Mouse (Mus musculus): ENCODE results near the gene Eif2b3.
A peak's percentile ranks its signal among the peaks of the same experiment; 100 is the strongest.

The Eif2b3 gene

GRCm38 (mm10) chr4:117123546-117124217 is 104.5 kb downstream of the Eif2b3 start:
- no peak for DNase-seq (ENCODE audit: low spot score)

DNA sequence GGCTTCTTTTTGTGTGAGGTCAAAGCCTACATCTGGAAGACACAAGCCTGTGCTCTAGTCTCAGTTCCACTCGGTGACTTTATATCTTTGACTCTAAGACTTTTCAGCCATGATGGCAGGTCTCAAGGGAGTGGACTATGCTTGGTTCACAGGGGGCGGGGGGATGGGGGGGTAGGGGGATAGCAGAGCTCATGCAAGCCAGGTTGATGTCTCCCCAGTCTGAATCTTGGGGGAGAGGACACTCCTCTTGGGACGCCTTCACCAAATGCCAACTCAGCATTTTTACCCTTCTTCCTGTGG is 105.0 kb downstream of the Eif2b3 start:
- DNase-seq (ENCODE audit: low spot score), result no peak

DNA sequence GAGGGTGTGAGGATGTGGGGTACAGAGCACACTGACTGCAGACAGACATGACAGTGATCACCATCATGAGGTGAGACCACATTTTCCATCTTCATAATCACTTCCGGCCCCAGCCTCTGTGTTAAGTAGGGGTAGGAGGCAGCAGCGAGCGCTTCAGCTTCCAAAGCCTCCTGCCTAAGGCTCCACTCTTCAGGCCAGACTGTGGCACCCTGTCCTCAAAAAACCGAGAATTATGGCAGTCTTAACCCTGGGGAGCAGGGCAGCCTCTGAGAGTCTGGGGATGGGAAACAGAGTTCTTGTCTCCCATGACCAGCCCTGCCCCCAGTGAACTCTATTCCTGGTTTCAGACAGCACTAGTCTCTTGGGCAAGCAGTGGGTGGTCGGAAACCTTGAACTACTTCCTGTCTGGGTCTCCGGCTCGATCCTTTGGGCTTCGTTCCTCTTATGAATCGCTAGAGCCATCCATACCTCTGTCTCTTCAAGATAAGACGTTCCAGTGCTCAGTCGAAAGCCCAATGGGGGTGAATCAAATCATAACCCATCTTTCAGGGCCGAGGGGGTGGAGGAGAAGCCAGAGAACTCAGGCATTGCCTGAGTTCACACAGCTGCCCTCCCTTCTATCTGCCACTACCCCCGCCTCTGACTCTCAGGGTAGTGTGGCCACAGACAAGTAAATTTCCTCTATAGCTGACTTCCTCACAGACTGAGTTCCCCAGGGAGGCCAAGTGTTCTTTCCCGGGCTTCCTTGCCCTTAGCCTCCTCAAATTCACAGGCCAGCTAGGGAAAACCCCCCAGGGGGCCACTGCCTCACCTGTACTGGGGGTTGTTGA is 105.5 kb downstream of the Eif2b3 start:
- DNase-seq (ENCODE audit: low spot score), result no peak

DNA sequence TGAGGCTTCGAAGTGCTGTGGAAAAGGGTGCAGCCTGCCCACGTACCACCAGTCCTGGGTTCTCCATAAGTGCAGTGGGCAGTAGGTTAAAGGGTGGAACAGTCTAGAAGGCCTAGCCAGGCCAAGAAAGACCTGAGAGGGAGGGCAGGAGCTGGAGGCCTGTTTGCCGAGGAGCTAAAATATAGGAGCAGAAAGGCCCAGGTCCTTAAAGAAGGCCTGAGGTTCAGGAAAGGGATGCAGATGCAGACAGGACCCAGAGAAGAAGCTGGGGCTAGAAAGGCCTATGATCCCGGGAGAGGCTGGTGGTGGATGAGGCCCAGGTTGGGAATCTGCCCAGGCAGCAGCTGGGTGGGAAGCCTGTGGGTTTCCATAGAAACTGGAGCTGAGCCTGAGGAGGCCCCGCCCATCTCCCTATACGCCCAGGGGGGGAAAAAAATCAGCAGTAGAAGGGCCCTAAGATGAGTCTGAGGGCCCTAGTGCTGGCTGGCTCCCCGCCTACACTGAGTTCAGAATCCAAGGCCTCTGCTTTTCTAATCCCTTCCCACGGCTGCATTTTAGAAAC is 106.2 kb downstream of the Eif2b3 start, which contains the start of gene Btbd19:
Gene Btbd19 (minus strand): TSS at position 378 of the 562 bp plus-strand sequence.
- peak; percentile 67 for DNase-seq (ENCODE audit: low spot score)

DNA sequence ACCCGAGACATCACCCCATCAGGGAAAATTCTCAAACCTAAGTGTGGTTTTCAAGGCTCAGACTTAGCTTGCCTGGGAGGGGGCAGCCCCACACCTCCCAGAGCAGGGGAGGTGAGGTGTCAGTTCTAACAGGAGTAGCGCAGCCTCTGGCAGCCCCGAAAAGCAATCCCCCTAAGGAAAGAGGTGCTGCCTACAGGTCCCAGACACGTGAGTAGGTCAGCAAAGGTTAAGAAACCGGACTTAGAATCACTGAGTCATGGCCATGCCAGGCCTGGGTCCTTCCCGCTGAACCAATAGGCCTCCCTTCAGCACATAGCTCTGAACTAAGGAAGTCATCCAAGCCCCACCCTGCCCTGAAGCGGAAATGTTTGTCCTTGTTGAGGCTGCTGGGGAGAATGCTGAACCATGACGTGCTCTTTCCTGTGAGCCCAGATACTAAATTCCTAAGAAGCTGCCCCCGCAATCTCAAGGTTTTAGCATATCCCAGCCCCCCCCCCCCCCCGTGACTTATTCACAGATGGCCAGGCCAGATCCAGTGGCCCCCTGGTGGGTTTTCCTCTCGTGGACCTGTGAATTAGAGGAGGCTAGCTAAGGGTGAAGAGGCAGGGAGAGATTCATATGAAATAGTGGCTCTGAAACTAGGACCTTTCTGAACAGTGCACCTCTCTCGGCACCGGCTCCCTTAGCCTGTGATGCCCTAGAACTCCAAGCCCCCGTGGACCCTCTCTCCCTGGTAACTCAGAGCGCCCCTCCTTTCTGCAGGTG is 106.9 kb downstream of the Eif2b3 start:
- peak; percentile 64 for DNase-seq (ENCODE audit: low spot score)

GRCm38 (mm10) chr4:117126675-117127290 is 107.6 kb downstream of the Eif2b3 start, which contains the start of gene Tctex1d4:
Gene Tctex1d4 (plus strand): TSS chr4:117126794.
- DNase-seq (ENCODE audit: low spot score), result peak; percentile 49

GRCm38 (mm10) chr4:117127991-117128686 is 108.9 kb downstream of the Eif2b3 start:
- DNase-seq (ENCODE audit: low spot score), result no peak

DNA sequence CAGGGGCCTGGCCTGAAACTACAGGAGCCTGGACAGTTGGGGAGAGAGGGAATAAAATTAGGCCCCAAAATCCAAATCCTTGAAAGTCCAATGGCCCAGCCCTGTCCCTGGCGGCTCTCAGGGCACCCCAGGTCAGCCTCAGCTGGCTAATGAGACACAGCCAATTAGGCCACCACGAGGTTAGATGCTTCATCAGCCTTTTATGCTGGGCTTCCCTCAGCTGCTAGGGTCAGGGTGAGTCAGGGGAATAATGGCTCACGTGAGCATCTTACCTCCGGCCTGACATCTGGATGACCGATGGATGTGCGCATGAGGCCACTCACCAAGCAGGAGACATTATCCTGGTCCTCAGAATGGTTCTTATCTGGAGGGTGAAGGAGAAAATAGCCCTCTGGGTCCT is 111.6 kb downstream of the Eif2b3 start:
- DNase-seq (ENCODE audit: low spot score), result no peak

DNA sequence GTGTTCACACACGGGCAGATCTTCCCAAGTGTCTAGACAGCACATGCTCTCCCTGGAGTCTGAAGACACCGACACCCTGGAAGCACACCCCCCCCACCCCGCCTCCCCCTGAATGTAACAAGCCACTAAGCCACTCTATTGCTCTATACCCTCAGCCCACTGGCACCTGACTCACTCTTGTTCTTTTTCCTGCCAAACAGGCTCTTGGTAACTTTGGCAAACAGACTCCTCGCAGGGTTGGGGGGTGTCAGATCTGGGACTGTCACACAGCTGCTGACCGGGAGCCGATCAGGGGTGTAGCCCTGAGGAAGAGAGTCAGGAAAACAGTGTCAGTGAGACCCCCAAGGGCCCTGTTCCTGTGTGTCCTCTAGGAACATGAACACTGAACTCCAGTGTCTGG is 112.0 kb downstream of the Eif2b3 start:
- no peak for DNase-seq (ENCODE audit: low spot score)

- DNase-seq (ENCODE audit: low spot score), result no peak
Measured at GRCm38 (mm10) chr4:117131890-117132793, 112.9 kb downstream of the Eif2b3 start.

DNA sequence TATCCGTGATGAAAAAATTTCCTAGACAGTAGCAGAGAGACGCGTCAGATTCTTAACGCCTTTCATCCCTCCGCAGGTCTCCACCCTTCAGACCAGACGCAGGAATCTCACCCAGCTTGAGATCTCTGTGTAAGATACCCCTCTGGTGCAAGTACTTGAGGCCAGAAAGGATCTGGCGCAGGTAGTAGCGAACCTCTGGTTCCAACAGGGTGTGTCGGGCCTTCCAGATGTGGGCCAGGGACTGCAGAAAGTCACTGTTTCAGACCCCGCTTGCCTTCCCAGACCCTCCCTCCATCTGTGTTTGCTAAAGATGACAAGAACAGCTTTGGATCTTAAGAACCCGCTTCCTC is 113.6 kb downstream of the Eif2b3 start:
- no peak for DNase-seq (ENCODE audit: low spot score)

GRCm38 (mm10) chr4:117133366-117133796 is 114.2 kb downstream of the Eif2b3 start:
- no peak for DNase-seq (ENCODE audit: low spot score)

DNA sequence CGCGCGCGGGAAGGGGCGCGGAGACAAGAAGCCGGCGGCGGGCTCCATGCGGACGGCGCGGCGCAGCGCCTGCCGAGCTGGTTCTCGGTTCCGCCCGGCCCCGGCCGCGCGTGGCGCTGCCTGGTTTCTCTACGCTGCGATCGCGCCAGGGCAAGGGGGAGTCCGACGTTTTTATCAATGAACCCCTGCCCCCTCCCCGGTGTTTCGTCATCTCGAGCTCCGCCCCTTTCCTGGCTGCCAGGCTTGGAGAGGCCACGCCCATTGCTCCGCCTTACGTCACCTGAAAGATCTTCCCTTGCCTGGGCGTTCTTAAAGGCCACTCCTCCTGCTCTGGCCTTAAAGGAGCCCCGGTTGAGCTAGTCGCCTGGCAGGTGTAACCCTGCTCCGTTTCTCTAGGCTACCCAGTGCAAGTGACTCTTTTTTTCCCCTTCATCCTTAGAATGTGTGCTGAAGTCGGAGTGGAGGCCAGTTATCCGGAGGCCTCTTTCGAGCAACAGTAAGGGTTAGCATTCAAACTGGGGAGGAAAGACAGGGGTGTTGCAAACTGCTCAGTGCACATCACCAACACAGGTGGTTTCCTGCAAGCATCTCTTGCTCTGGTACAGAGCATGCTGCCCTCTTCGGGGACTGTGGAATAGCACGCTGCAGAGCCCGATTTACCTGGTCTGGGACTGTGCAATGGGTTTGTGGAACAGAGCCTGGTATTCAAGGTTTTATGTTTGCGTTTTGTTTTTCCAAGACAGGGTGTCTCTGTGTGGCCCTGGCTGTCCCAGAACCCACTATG is 114.8 kb downstream of the Eif2b3 start, which contains the start of gene Plk3:
Gene Plk3 (minus strand): TSS at position 147 of the 784 bp plus-strand sequence.
- DNase-seq (ENCODE audit: low spot score), result peak; percentile 98

DNA sequence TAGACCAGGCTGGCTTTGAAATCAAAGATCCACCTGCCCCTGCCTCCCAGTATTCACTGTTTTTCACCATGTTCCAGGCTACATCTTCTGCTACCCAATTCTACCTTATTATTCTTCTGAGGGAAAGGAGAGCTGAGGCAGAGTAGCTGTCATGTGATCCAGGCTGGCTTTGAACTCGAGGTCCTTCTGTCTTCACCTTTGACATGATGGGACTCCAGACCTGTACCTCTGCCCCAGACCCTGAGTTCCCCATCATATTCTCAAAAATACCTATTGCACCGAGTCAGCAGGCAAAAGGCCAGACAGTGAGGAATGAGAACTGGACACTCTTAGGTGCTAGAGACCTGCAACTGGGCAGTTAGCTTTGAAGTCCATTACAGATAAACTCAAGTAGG is 115.4 kb downstream of the Eif2b3 start:
- no peak for DNase-seq (ENCODE audit: low spot score)

DNA sequence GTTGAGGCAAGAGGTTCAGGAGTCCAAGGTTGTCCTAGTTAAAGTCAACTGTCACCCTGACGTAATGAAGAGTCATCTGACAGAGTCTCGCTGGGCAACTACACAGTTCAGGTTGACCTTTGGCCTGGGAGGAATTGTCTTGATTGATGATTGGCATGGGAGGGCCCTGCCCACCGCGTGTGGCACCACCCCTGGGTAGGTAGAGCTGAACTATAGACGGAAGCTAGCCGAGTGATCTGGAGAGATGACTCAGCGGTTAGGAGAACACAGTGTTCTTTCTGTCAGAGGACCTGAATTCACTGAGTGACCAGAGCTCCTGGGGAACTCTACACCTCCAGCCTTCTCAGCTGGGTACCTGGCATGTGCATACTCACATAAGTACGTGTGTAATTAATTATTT is 116.8 kb downstream of the Eif2b3 start:
- no peak for DNase-seq (ENCODE audit: low spot score)
